Mouse (Mus musculus): Measurements from ENCODE around the gene Ssxb2. TPM values are rescaled to one million over a fixed set of nuclear protein-coding genes. Genes with fewer than 3 reads are reported as not detected.
"Not testable (repeated sequence)": the region's sequence is repeated elsewhere in the genome, so short reads cannot be mapped to it uniquely, and the experiment has no call there.

Ssxb2 gene
- polyA plus RNA-seq (2015; fragmentation: Nextera tagmentation; extraction: Ambion mirVana), result not detected in 2 replicates

- not testable (repeated sequence) for H3K27me3 ChIP-seq (replicated peaks); H3K9ac ChIP-seq (replicated peaks); H3K9me3 ChIP-seq (replicated peaks); H3K36me3 ChIP-seq; H3K4me2 ChIP-seq; H3K27ac ChIP-seq (replicated peaks); H3K4me1 ChIP-seq; ATAC-seq (ENCODE audit: low FRiP score); H3K4me3 ChIP-seq (replicated peaks)
- WGBS, result 73% methylated on average over 2 of the region's 2 CpGs
Observed at GRCm38 (mm10) chrX:8461626-8462025, at the start of gene Ssxb2. TSS of gene Ssxb2 (minus strand) at chrX:8461726.

DNA sequence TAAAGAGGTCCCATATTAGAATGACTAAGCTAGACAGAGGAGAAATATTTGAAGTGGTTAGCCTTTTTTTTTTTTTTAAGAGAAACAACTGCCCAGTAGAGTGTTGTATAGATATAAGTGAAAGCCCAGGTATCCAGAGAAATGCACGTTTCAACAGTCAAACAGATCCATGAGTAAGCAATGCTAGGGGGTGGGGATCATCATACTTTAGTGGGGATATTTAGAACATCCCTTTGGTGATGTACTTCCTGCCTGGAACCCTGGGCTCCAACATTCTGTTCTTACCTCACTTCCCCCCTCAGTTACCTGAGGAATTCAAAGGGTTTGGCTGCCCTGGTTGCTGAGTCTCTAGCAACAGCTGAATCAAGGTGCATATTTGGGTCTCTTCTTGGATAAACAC is 48.5 kb downstream of the Ssxb2 start, which contains the start of gene Ssxb1:
TSS of gene Ssxb1 (plus strand) at position 301 of the 400 bp plus-strand sequence.
- H3K4me2 ChIP-seq; H3K4me1 ChIP-seq; H3K4me3 ChIP-seq (replicated peaks); H3K27ac ChIP-seq (replicated peaks); H3K9ac ChIP-seq (replicated peaks); H3K36me3 ChIP-seq; H3K9me3 ChIP-seq (replicated peaks); ATAC-seq (ENCODE audit: low FRiP score); H3K27me3 ChIP-seq (replicated peaks): not testable (repeated sequence)
- WGBS, result 59% methylated on average over 1 of the region's 1 CpGs

Other genes starting within 250 kb of the Ssxb2 start
- gene Ftsj1, start 209.3 kb downstream of the Ssxb2 start, polyA plus RNA-seq (2015; fragmentation: Nextera tagmentation; extraction: Ambion mirVana), result 44.7 and 47.1 TPM in 2 replicates
- 36.8 and 41.2 TPM in 2 replicates for gene Slc38a5, start 190.6 kb downstream of the Ssxb2 start, polyA plus RNA-seq (2015; fragmentation: Nextera tagmentation; extraction: Ambion mirVana)
- gene Ssxb10, start 134.3 kb downstream of the Ssxb2 start, polyA plus RNA-seq (2015; fragmentation: Nextera tagmentation; extraction: Ambion mirVana), result not detected in 2 replicates
- gene Ssxb9, start 94.7 kb downstream of the Ssxb2 start, polyA plus RNA-seq (2015; fragmentation: Nextera tagmentation; extraction: Ambion mirVana), result not detected in 2 replicates
- gene Ssxb1, start 48.4 kb downstream of the Ssxb2 start, polyA plus RNA-seq (2015; fragmentation: Nextera tagmentation; extraction: Ambion mirVana), result not detected in 2 replicates
- not detected in 2 replicates for gene Gm14459, start 63.2 kb upstream of the Ssxb2 start, polyA plus RNA-seq (2015; fragmentation: Nextera tagmentation; extraction: Ambion mirVana)
- not detected in 2 replicates for gene Ssxb6, start 86.5 kb upstream of the Ssxb2 start, polyA plus RNA-seq (2015; fragmentation: Nextera tagmentation; extraction: Ambion mirVana)
- gene Ssxb3, start 130.1 kb upstream of the Ssxb2 start, polyA plus RNA-seq (2015; fragmentation: Nextera tagmentation; extraction: Ambion mirVana), result not detected in 2 replicates
- gene Ssxb8, start 229.1 kb upstream of the Ssxb2 start, polyA plus RNA-seq (2015; fragmentation: Nextera tagmentation; extraction: Ambion mirVana), result not detected in 2 replicates

Measured in neural tube, embryonic 15.5 days (tissue).